Mouse (Mus musculus): ENCODE measurements around the gene Hs6st3.

GRCm38 (mm10) chr14:119138786-119139100, 602 bp downstream of the Hs6st3 start:
- TF ChIP-seq CTCF (IDR thresholded peaks at IDR 0.05; ENCODE audit: low read depth) (no peak), EP300 (IDR thresholded peaks at IDR 0.05; ENCODE audit: low read depth) (no peak)

Data from liver, embryonic 14.5 days (tissue).